Mouse (Mus musculus): ENCODE measurements around the gene Nap1l2. TPM values are rescaled to one million over a fixed set of nuclear protein-coding genes. Genes with fewer than 3 reads are reported as not detected.
"Not testable (repeated sequence)": the region's sequence is repeated elsewhere in the genome, so short reads cannot be mapped to it uniquely, and the experiment has no call there.

Nap1l2 gene
- 112 and 116 TPM in 2 replicates for polyA plus RNA-seq (2014; fragmentation: Nextera tagmentation; extraction: Ambion mirVana)

DNA sequence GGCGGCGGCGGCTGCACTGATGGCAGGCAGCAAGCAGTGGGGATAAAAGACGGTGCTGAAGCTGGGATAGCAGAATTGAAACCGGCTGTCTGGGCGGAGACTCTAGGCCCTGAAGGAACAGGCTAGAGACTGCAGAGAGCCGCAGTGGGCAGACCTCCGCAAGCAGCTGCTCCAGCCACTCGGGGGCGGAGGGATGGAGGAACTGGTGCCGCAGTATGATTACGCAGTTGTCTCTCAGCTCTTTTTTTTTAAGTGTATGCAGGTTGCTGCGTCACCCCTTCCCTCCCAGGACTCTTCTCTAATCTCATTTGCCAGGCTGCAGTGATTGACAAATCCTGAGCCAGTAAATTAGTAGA lies at the start of gene Nap1l2:
Gene Nap1l2, minus strand, starts transcription at position 210 of the 356 bp plus-strand sequence.
- ATAC-seq (ENCODE audit: low read depth): peak; percentile 97
- no peaks in the 10 kb centered on the region for H3K36me3 ChIP-seq (ENCODE audit: control insufficient read depth, insufficient read depth, low read length)
- H3K4me1 ChIP-seq (ENCODE audit: control insufficient read depth, insufficient read depth, low read length): no peaks in the 10 kb centered on the region
- no peaks in the 10 kb centered on the region for H3K9me3 ChIP-seq (ENCODE audit: control insufficient read depth, low read length)
- H3K27ac ChIP-seq (ENCODE audit: low read depth, low read length): peak within 1 kb of the TSS; percentile 91
- no peaks in the 10 kb centered on the region; the same call in 1 of the 2 replicates for H3K27me3 ChIP-seq (ENCODE audit: control insufficient read depth, insufficient read depth, low read length)
- H3K4me2 ChIP-seq (ENCODE audit: low read depth, low read length): peak within 1 kb of the TSS; percentile 42
- peak within 1 kb of the TSS; percentile 69 for H3K9ac ChIP-seq (replicated peaks; ENCODE audit: low read depth, low read length)
- WGBS: 17% methylated on average over 13 of the region's 13 CpGs
- H3K4me3 ChIP-seq (ENCODE audit: low read depth, low read length): peak within 1 kb of the TSS; percentile 48

DNA sequence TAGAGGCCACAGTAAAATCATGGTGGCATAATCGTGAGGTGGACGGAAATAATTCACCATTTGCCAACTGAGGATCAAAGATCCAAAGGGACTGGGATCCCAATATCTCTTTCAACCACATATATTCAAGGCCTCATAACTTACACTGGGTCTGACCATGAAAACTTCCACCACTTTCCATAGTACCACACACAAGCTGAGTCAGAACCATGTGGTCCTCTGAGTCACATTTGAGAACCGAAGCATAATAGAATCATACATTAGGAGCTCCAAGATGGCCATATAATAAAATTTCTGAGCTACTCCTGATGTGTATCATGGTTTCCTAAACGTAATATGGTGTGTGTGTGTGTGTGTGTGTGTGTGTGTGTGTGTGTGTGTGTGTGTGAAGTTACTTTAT lies 28.8 kb upstream of the Nap1l2 start:
- no peaks in the 10 kb centered on the region for H3K9me3 ChIP-seq (ENCODE audit: control insufficient read depth, low read length)
- no peak for ATAC-seq (ENCODE audit: low read depth)
- H3K9ac ChIP-seq (replicated peaks; ENCODE audit: low read depth, low read length): no peak overlapping the region
- no peak overlapping the region for H3K27ac ChIP-seq (ENCODE audit: low read depth, low read length)
- H3K4me1 ChIP-seq (ENCODE audit: control insufficient read depth, insufficient read depth, low read length): no peaks in the 10 kb centered on the region
- WGBS: 83% methylated on average over 4 of the region's 4 CpGs
- no peaks in the 10 kb centered on the region for H3K36me3 ChIP-seq (ENCODE audit: control insufficient read depth, insufficient read depth, low read length)
- no peak overlapping the region for H3K4me2 ChIP-seq (ENCODE audit: low read depth, low read length)
- H3K27me3 ChIP-seq (ENCODE audit: control insufficient read depth, insufficient read depth, low read length): no peaks in the 10 kb centered on the region
- H3K4me3 ChIP-seq (ENCODE audit: low read depth, low read length): no peak overlapping the region

DNA sequence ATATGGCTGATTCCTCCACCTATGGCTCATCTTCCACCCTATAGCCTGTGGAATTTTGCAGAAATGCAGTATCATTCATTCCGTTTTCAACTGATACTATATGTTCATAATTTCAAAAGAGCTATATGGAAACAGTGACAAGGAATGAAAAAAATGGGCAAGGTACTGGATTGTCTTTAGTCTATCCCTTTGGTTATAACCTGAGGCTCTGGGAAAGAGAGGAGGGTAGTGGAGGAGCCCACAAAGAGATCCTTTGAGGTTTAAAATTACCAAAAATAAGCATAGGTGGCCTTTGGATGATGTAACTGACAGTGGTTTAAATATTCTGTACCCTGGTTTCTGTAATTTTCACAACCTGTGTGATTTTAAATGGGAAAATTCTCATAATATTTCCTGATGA lies 389 bp upstream of the Nap1l2 start:
- Histone ChIP-seq H3K4me2 (ENCODE audit: low read depth, low read length) (peak overlapping the region; percentile 42; the same call in 1 of the 2 replicates), H3K36me3 (ENCODE audit: control insufficient read depth, insufficient read depth, low read length) (no peaks in the 10 kb centered on the region), H3K9ac (replicated peaks; ENCODE audit: low read depth, low read length) (peak overlapping the region; percentile 69; the same call in 1 of the 2 replicates), H3K9me3 (ENCODE audit: control insufficient read depth, low read length) (no peaks in the 10 kb centered on the region), H3K4me1 (ENCODE audit: control insufficient read depth, insufficient read depth, low read length) (no peaks in the 10 kb centered on the region), H3K27ac (ENCODE audit: low read depth, low read length) (peak overlapping the region; percentile 91), H3K27me3 (ENCODE audit: control insufficient read depth, insufficient read depth, low read length) (no peaks in the 10 kb centered on the region; the same call in 1 of the 2 replicates), H3K4me3 (ENCODE audit: low read depth, low read length) (peak overlapping the region; percentile 48)
- WGBS: 40% methylated on average over 1 of the region's 1 CpGs
- ATAC-seq (ENCODE audit: low read depth): peak; percentile 36

DNA sequence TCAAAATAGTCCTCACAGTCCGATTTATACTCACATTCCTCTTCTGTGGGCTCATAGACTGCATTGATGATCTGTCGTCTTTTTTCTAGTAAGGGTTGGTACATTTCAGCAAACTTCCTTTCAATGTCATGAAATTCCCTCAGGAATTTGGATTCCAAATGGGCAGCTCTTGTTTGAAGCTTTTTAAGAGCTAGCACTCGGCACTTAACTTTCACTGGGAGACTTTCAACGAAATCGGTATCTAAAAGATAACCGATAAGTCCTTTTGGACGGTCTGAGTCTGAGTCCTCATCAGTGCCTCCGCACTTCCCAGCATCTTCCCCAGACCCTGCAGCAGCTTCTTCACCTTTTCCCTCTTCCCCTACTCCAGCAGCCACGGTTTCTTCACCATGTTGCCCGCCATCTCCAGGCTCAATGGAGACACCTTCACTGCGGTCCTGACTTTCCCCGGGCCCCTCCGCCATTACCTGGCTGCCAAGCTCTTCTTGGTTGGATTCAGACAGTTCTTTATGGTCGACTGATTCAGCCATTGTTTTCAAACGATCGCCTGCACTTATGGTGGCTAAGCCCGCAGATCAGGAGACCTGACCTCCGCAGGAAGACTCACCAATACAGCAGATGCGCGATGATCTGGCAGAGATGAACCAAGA lies 534 bp downstream of the Nap1l2 start:
- ATAC-seq (ENCODE audit: low read depth): peak; percentile 53
- H3K27me3 ChIP-seq (ENCODE audit: control insufficient read depth, insufficient read depth, low read length): no peaks in the 10 kb centered on the region; the same call in 1 of the 2 replicates
- peak overlapping the region; percentile 69 for H3K9ac ChIP-seq (replicated peaks; ENCODE audit: low read depth, low read length)
- H3K9me3 ChIP-seq (ENCODE audit: control insufficient read depth, low read length): no peaks in the 10 kb centered on the region
- peak overlapping the region; percentile 91 for H3K27ac ChIP-seq (ENCODE audit: low read depth, low read length)
- H3K4me1 ChIP-seq (ENCODE audit: control insufficient read depth, insufficient read depth, low read length): no peaks in the 10 kb centered on the region
- peak overlapping the region; percentile 48 for H3K4me3 ChIP-seq (ENCODE audit: low read depth, low read length)
- no peaks in the 10 kb centered on the region for H3K36me3 ChIP-seq (ENCODE audit: control insufficient read depth, insufficient read depth, low read length)
- WGBS: 15% methylated on average over 20 of the region's 20 CpGs
- peak overlapping the region; percentile 42 for H3K4me2 ChIP-seq (ENCODE audit: low read depth, low read length)

DNA sequence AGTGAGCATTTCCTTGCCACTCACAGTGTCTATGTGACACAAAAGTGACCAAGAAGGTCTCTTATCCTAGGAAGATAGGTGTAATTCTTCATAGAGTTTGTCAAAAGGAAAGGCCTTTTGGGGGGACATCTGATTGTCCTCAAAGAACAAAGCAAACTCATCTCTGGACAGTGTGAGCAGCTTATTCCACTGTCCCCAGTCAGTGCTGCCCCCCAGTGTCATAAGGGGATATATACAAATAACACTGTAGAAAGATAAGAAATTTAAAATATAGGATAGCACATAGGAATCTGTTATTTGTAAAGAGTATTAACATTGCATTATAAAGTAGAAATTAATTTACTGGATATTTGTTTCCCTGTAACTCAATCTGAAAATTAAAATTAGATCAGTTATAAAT lies 2.9 kb downstream of the Nap1l2 start:
- Histone ChIP-seq H3K27ac (ENCODE audit: low read depth, low read length) (no peak overlapping the region), H3K4me2 (ENCODE audit: low read depth, low read length) (peak overlapping the region; percentile 15; the same call in 1 of the 2 replicates), H3K9me3 (ENCODE audit: control insufficient read depth, low read length) (no peaks in the 10 kb centered on the region), H3K27me3 (ENCODE audit: control insufficient read depth, insufficient read depth, low read length) (no peaks in the 10 kb centered on the region; the same call in 1 of the 2 replicates), H3K4me1 (ENCODE audit: control insufficient read depth, insufficient read depth, low read length) (no peaks in the 10 kb centered on the region), H3K4me3 (ENCODE audit: low read depth, low read length) (no peak overlapping the region), H3K36me3 (ENCODE audit: control insufficient read depth, insufficient read depth, low read length) (no peaks in the 10 kb centered on the region), H3K9ac (replicated peaks; ENCODE audit: low read depth, low read length) (no peak overlapping the region)
- ATAC-seq (ENCODE audit: low read depth): no peak

DNA sequence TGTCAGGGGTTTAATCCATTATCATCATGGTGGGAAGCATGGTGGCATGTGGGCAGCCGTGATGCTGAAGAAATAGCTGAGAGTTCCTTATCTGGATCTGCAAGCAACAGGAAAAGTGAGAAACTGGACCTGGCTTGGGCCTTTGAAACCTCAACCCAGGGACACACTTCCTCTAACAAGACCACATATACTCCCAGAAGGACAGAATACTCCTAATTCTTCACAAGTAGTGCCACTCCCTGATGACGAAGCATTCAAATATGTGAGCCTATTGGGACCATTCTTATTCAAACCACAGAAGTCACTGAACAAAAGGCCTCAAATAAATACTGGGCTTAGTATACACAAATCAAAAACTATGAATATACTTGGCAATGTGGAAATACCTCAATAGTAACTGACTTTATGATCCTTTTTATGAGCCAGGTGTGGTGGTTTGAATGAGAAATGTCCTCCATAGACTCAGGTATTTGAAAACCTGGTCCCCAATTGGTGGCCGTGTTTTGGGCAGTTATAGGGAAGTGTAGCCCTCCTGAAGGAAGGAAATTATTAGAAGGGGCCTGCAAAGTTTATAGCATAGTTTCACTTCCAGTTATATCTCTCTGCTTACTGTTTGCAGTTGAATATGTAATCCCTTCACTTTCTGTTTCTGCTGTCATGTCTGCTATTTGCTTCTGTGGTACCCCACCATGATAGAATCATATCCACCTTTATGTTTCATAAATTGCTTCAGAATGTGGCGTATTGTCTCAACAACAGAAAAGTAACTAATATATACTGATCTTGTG lies 6.5 kb downstream of the Nap1l2 start:
- H3K9me3 ChIP-seq (ENCODE audit: control insufficient read depth, low read length): no peaks in the 10 kb centered on the region
- no peaks in the 10 kb centered on the region for H3K27me3 ChIP-seq (ENCODE audit: control insufficient read depth, insufficient read depth, low read length)
- 84% methylated on average over 4 of the region's 4 CpGs for WGBS
- no peak overlapping the region for H3K9ac ChIP-seq (replicated peaks; ENCODE audit: low read depth, low read length)
- H3K36me3 ChIP-seq (ENCODE audit: control insufficient read depth, insufficient read depth, low read length): no peaks in the 10 kb centered on the region
- ATAC-seq (ENCODE audit: low read depth): no peak
- H3K4me2 ChIP-seq (ENCODE audit: low read depth, low read length): no peak overlapping the region
- no peak overlapping the region for H3K4me3 ChIP-seq (ENCODE audit: low read depth, low read length)
- H3K4me1 ChIP-seq (ENCODE audit: control insufficient read depth, insufficient read depth, low read length): no peaks in the 10 kb centered on the region
- H3K27ac ChIP-seq (ENCODE audit: low read depth, low read length): no peak overlapping the region

DNA sequence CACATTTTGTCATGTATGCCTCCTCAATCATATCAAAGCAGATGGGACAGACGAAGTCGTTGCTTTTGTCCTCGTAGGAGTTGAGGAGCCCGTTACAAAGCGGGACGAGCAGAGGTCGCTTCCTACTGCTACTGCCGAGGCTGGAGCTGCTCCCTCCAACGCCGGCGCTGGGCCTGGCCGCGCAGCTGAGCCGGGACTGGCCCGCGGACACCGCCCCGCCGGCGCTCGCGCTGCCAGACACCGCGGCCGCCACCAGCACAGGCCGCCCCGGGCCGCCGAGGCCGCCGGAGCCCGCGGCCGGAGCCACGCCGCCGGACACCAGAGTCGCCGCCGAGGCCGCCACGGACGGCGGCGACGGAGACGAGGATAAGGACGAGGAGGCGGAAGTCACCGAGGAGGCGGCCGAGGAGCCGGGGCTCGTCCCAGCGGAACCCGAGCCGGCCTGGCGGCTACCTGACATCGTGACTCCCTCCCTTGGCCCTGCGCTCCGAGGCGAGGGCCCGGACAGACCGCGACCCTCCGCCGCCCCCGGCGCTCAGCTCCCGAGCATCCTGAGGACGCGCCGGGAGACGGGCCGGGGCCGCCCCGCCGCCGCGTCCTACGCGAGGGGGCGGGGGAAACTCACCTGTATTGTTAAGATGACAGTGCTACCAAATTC lies 21.4 kb downstream of the Nap1l2 start:
- WGBS: 17% methylated on average over 20 of the region's 83 CpGs

DNA sequence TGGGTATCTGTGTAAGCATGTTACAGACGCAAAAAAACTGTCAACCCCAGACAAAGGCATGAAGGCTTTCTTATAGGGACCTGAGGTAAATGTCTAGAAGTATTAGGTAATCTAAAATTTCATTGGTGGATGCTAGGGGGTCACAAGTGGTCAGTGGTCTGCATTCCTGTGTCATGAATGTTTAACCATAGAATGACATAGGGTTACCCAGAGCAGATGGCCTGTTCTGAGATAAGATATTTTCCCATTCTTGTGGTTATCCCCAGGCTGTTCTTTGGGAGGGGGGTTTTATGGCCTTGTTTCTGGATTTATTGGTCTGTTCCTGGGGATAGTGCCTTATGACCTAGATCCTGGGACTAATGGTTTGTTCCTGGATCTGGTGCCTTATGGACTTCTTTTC lies 30.3 kb downstream of the Nap1l2 start:
- ATAC-seq (ENCODE audit: low read depth): no peak
- Histone ChIP-seq H3K27ac (ENCODE audit: low read depth, low read length) (no peak overlapping the region), H3K4me3 (ENCODE audit: low read depth, low read length) (no peak overlapping the region), H3K9me3 (ENCODE audit: control insufficient read depth, low read length) (no peaks in the 10 kb centered on the region), H3K4me2 (ENCODE audit: low read depth, low read length) (no peak overlapping the region), H3K36me3 (ENCODE audit: control insufficient read depth, insufficient read depth, low read length) (no peaks in the 10 kb centered on the region), H3K4me1 (ENCODE audit: control insufficient read depth, insufficient read depth, low read length) (no peaks in the 10 kb centered on the region), H3K27me3 (ENCODE audit: control insufficient read depth, insufficient read depth, low read length) (no peaks in the 10 kb centered on the region; the same call in none of the 2 replicates), H3K9ac (replicated peaks; ENCODE audit: low read depth, low read length) (no peak overlapping the region)
- 64% methylated on average over 1 of the region's 1 CpGs for WGBS

More for the DNA sequence above, 21.4 kb downstream of the Nap1l2 start:
- Histone ChIP-seq H3K4me2 (ENCODE audit: low read depth, low read length) (peak overlapping the region; percentile 27; the same call in 1 of the 2 replicates), H3K4me3 (ENCODE audit: low read depth, low read length) (peak overlapping the region; percentile 24)
- not testable (repeated sequence) for H3K9me3 ChIP-seq (ENCODE audit: control insufficient read depth, low read length); H3K27ac ChIP-seq (ENCODE audit: low read depth, low read length); H3K27me3 ChIP-seq (ENCODE audit: control insufficient read depth, insufficient read depth, low read length); H3K4me1 ChIP-seq (ENCODE audit: control insufficient read depth, insufficient read depth, low read length); H3K36me3 ChIP-seq (ENCODE audit: control insufficient read depth, insufficient read depth, low read length); H3K9ac ChIP-seq (replicated peaks; ENCODE audit: low read depth, low read length)
- peak; percentile 94 for ATAC-seq (ENCODE audit: low read depth)

DNA sequence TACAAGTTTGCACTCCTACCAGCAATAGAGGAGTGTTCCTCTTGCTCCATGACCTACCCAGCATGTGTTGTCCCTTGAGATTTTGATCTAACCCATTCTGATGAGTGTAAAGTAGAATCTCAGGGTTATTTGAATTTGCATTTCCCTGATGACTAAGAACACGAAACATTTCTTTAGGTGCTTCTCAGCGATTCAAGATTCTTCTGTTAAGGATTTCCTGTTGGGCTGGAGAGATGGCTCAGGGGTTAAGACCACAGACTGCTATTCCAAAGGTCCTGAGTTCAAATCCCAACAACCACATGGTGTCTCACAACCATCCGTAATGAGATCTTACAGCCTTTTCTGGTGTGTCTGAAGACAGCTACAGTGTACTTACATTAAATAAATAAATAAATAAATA lies 47.9 kb downstream of the Nap1l2 start:
- whole genome bisulfite sequencing: 83% methylated on average over 3 of the region's 3 CpGs
- Histone ChIP-seq H3K4me1 (ENCODE audit: control insufficient read depth, insufficient read depth, low read length) (no peaks in the 10 kb centered on the region), H3K9me3 (ENCODE audit: control insufficient read depth, low read length) (no peaks in the 10 kb centered on the region), H3K27me3 (ENCODE audit: control insufficient read depth, insufficient read depth, low read length) (no peaks in the 10 kb centered on the region), H3K9ac (replicated peaks; ENCODE audit: low read depth, low read length) (no peak overlapping the region), H3K4me3 (ENCODE audit: low read depth, low read length) (no peak overlapping the region), H3K4me2 (ENCODE audit: low read depth, low read length) (no peak overlapping the region), H3K27ac (ENCODE audit: low read depth, low read length) (no peak overlapping the region), H3K36me3 (ENCODE audit: control insufficient read depth, insufficient read depth, low read length) (no peaks in the 10 kb centered on the region)
- no peak for ATAC-seq (ENCODE audit: low read depth)
